Mouse (Mus musculus) subcutaneous adipose tissue, adult 2 months (tissue): ENCODE measurements around the gene B3gat3. TPM values are rescaled to one million over a fixed set of nuclear protein-coding genes. Genes with fewer than 3 reads are reported as not detected.

Experiments
- polyA plus RNA-seq: library from polyadenylated mRNA; depleted of rRNA; stranded (reverse); fragments of >200 nt; gene quantifications from 2 replicates; pipeline ENCODE4 v1.2.3, GENCODE M21; 2012; ENCODE audit warnings: low replicate concordance; rRNA removed

The B3gat3 gene
- polyA plus RNA-seq, 1 experiment = 99.5 TPM

Other genes with a start within 250 kb of the B3gat3 start
- 230 and 245 TPM in 2 replicates for gene Slc3a2, start 197.0 kb upstream of the B3gat3 start, polyA plus RNA-seq
- gene Wdr74, start 184.5 kb upstream of the B3gat3 start, polyA plus RNA-seq = 29.9 and 51.4 TPM in 2 replicates
- gene 1700092M07Rik, start 179.7 kb upstream of the B3gat3 start, polyA plus RNA-seq = not detected in 2 replicates
- 89.0 and 134 TPM in 2 replicates for gene Stx5a, start 179.0 kb upstream of the B3gat3 start, polyA plus RNA-seq
- 93.8 and 152 TPM in 2 replicates for gene Nxf1, start 163.3 kb upstream of the B3gat3 start, polyA plus RNA-seq
- 255 and 279 TPM in 2 replicates for gene Tmem223, start 149.4 kb upstream of the B3gat3 start, polyA plus RNA-seq
- gene Tmem179b, start 145.9 kb upstream of the B3gat3 start, polyA plus RNA-seq = 92.4 and 101 TPM in 2 replicates
- 15.5 and 19.6 TPM in 2 replicates for gene Taf6l, start 134.0 kb upstream of the B3gat3 start, polyA plus RNA-seq
- gene Polr2g, start 121.8 kb upstream of the B3gat3 start, polyA plus RNA-seq = 72.1 and 72.3 TPM in 2 replicates
- 2.1 and 3.7 TPM in 2 replicates for gene Zbtb3, start 117.8 kb upstream of the B3gat3 start, polyA plus RNA-seq
- 19.7 and 28.1 TPM in 2 replicates for gene Ttc9c, start 101.0 kb upstream of the B3gat3 start, polyA plus RNA-seq
- 13.8 and 28.4 TPM in 2 replicates for gene Hnrnpul2, start 100.4 kb upstream of the B3gat3 start, polyA plus RNA-seq
- gene AC129217.1, start 90.6 kb upstream of the B3gat3 start, polyA plus RNA-seq = 1.4 TPM in 1 of 2 replicates, not detected in the other
- gene Bscl2, start 82.9 kb upstream of the B3gat3 start, polyA plus RNA-seq = 401 and 771 TPM in 2 replicates
- 0.45 and 1.2 TPM in 2 replicates for gene Gng3, start 81.2 kb upstream of the B3gat3 start, polyA plus RNA-seq
- gene Lrrn4cl, start 69.6 kb upstream of the B3gat3 start, polyA plus RNA-seq = 14.5 and 30.5 TPM in 2 replicates
- 98.3 and 108 TPM in 2 replicates for gene Ubxn1, start 48.9 kb upstream of the B3gat3 start, polyA plus RNA-seq
- gene Uqcc3, start 39.5 kb upstream of the B3gat3 start, polyA plus RNA-seq = 37.3 and 43.9 TPM in 2 replicates
- gene Lbhd1, start 36.6 kb upstream of the B3gat3 start, polyA plus RNA-seq = 2.7 and 4.3 TPM in 2 replicates
- gene Gm49403, start 36.4 kb upstream of the B3gat3 start, polyA plus RNA-seq = not detected in 2 replicates
- gene 1810009A15Rik, start 31.5 kb upstream of the B3gat3 start, polyA plus RNA-seq = 25.8 and 26.2 TPM in 2 replicates
- 0.34 TPM in 1 of 2 replicates, not detected in the other for gene Gm49416, start 31.4 kb upstream of the B3gat3 start, polyA plus RNA-seq
- gene Ints5, start 27.4 kb upstream of the B3gat3 start, polyA plus RNA-seq = 19.2 and 38.4 TPM in 2 replicates
- gene Ganab, start 22.3 kb upstream of the B3gat3 start, polyA plus RNA-seq = 101 and 184 TPM in 2 replicates
- 13.6 and 15.0 TPM in 2 replicates for gene Rom1, start 9.0 kb downstream of the B3gat3 start, polyA plus RNA-seq
- 53.7 and 84.8 TPM in 2 replicates for gene Eml3, start 9.2 kb downstream of the B3gat3 start, polyA plus RNA-seq
- 20.1 and 44.4 TPM in 2 replicates for gene Mta2, start 21.5 kb downstream of the B3gat3 start, polyA plus RNA-seq
- 15.9 and 30.2 TPM in 2 replicates for gene Tut1, start 33.5 kb downstream of the B3gat3 start, polyA plus RNA-seq
- gene Eef1g, start 46.7 kb downstream of the B3gat3 start, polyA plus RNA-seq = 255 and 492 TPM in 2 replicates
- gene Ahnak, start 68.9 kb downstream of the B3gat3 start, polyA plus RNA-seq = 56.5 and 94.9 TPM in 2 replicates
- 0.49 and 24.9 TPM in 2 replicates for gene Scgb1a1, start 167.6 kb downstream of the B3gat3 start, polyA plus RNA-seq
- gene Asrgl1, start 215.3 kb downstream of the B3gat3 start, polyA plus RNA-seq = 3.2 and 6.8 TPM in 2 replicates